Mouse (Mus musculus) liver, embryonic 14.5 days (tissue): ENCODE data around the gene Cldn6. TPM values are rescaled to one million over a fixed set of nuclear protein-coding genes. Genes with fewer than 3 reads are reported as not detected.

Experiments used
- ATAC-seq: fragments of 200-750 bp; cut with Nextera tagmentation; 2 replicates; pipeline ENCODE4 v1.8.0; 2017; ENCODE audit warnings: moderate number of reproducible peaks, mild to moderate bottlenecking, moderate library complexity; ENCODE audit not compliant: insufficient read depth
- DNase-seq, 3 experiments: peaks; one replicate each; pipeline ENCODE4 v3.0.0-alpha.2; 2012 to 2013; ENCODE audit warnings: low read depth in 3 of 3, low spot score in 3 of 3
- H3K27ac ChIP-seq: fragments of 300-500 bp; sonication (generic); 2 replicates; pipeline ENCODE4 v1.5.1; 2014; ENCODE audit warnings: moderate library complexity, mild to moderate bottlenecking, control low read depth, inconsistent platforms
- H3K27me3 ChIP-seq: fragments of 300-500 bp; sonication (generic); 2 replicates; pipeline ENCODE4 v1.6.1; 2014; ENCODE audit warnings: mild to moderate bottlenecking, low read length, moderate library complexity; ENCODE audit not compliant: control insufficient read depth, insufficient read depth
- H3K36me3 ChIP-seq: fragments of 300-500 bp; sonication (generic); replicated peaks from 2 replicates; pipeline ENCODE4 v1.6.1; 2014; ENCODE audit warnings: low read depth; ENCODE audit not compliant: control insufficient read depth, insufficient read depth
- H3K4me1 ChIP-seq, 2 experiments: fragments of 200-500 bp in 1 of 2; fragments of 300-500 bp in 1 of 2; sonication (generic) in 1 of 2; replicated peaks; 2 replicates each; pipeline ENCODE4 v1.6.1; 2012 to 2014; ENCODE audit warnings: antibody characterized with exemption in 1 of 2, inconsistent platforms in 1 of 2, low read length in 1 of 2; ENCODE audit not compliant: control insufficient read depth in 2 of 2, insufficient read depth in 2 of 2
- H3K4me2 ChIP-seq: fragments of 300-500 bp; sonication (generic); 2 replicates; pipeline ENCODE4 v1.6.1; 2014; ENCODE audit warnings: low read depth, mild to moderate bottlenecking, control low read depth, moderate library complexity
- H3K4me3 ChIP-seq, 2 experiments: fragments of 200-500 bp in 1 of 2; fragments of 300-500 bp in 1 of 2; sonication (generic) in 1 of 2; 2 replicates each; pipeline ENCODE4 v1.5.1; 2012 to 2014; ENCODE audit warnings: low read depth in 2 of 2, low read length in 2 of 2, mild to moderate bottlenecking in 2 of 2, control low read depth in 1 of 2, inconsistent platforms in 1 of 2, moderate library complexity in 1 of 2; ENCODE audit not compliant: insufficient read depth in 1 of 2
- H3K9ac ChIP-seq: fragments of 300-500 bp; sonication (generic); replicated peaks from 2 replicates; pipeline ENCODE4 v1.6.1; 2014; ENCODE audit warnings: mild to moderate bottlenecking, control low read depth, moderate library complexity
- H3K9me3 ChIP-seq: fragments of 300-500 bp; sonication (generic); 2 replicates; pipeline ENCODE4 v1.6.1; 2016; ENCODE audit warnings: low read length, mixed read lengths; ENCODE audit not compliant: control insufficient read depth
- CTCF ChIP-seq: IDR thresholded peaks from 2 replicates; pipeline ENCODE4 v1.5.1; 2016; ENCODE audit warnings: antibody characterized with exemption, low read depth, control low read depth
- EP300 ChIP-seq: IDR thresholded peaks from 2 replicates; pipeline ENCODE4 v1.6.1; 2016; ENCODE audit warnings: antibody characterized with exemption, low read depth
- WGBS: fragments of 180-500 bp; shearing (Covaris S2); extraction: QIAGEN DNeasy Blood & Tissue Kit; methylation state at CpG from one replicate; pipeline ENCODE4 v1.1.7; 2014; ENCODE audit not compliant: insufficient replicate concordance; 5-methylcytosine and 5-hydroxymethylcytosine counted together
- polyA plus RNA-seq, 2 experiments: library from polyadenylated mRNA; depleted of rRNA in 1 of 2; stranded (reverse) in 1 of 2; unstranded in 1 of 2; fragments of >200 nt; fragmentation: Nextera tagmentation in 1 of 2; extraction: Ambion mirVana in 1 of 2; gene quantifications; 2 replicates each; pipeline versions ENCODE4 v1.2.1 to v1.2.3; 2012 to 2014

The Cldn6 gene
- polyA plus RNA-seq, 2 experiments, result 0.50 to 0.64 TPM

DNA sequence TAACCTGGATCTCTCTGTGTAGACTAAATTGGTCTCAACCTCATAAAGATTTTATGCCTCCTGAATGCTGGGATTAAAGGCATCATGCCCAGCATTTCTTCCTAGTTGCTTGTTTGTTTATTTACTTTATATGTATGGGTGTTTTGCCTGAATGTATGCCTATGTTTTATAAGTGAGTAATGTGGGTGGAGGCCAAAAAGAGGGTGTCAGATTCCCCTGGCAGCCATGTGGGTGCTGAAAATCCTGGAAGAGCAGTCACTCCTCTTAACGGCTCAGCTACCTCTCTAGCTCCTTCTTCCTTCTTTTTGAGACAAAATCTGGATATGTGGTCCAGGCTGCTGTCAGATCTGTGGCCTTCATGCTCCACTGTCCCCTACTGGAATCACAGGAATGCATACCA lies 51.4 kb downstream of the Cldn6 start:
- Histone ChIP-seq H3K9ac (no peak overlapping the region), H3K4me2 (no peak overlapping the region), H3K27ac (no peak overlapping the region), H3K9me3 (no peaks in the 10 kb centered on the region), H3K4me1 (peaks cover 5 to 11% of the 10 kb centered on the region in 2 experiments), H3K4me3 (no peak overlapping the region), H3K36me3 (peaks cover 3% of the 10 kb centered on the region), H3K27me3 (no peaks in the 10 kb centered on the region)
- DNase-seq (no peak), ATAC-seq (no peak)
- TF ChIP-seq CTCF (no peak), EP300 (no peak)
- 58% methylated on average over 1 of the region's 1 CpGs for WGBS

Other genes starting within 250 kb of the Cldn6 start
- gene Vmn2r117, start 199.6 kb upstream of the Cldn6 start, polyA plus RNA-seq (2012; rRNA removed), result not detected in 2 replicates
- gene Vmn2r117, start 199.6 kb upstream of the Cldn6 start, polyA plus RNA-seq (2014; fragmentation: Nextera tagmentation; extraction: Ambion mirVana), result not detected in 2 replicates
- gene Zfp213, start 115.0 kb upstream of the Cldn6 start, polyA plus RNA-seq (2012; rRNA removed), result 3.7 and 4.1 TPM in 2 replicates
- gene Zfp213, start 115.0 kb upstream of the Cldn6 start, polyA plus RNA-seq (2014; fragmentation: Nextera tagmentation; extraction: Ambion mirVana), result 4.1 and 4.8 TPM in 2 replicates
- 1.9 and 2.0 TPM in 2 replicates for gene Zfp13, start 79.8 kb upstream of the Cldn6 start, polyA plus RNA-seq (2012; rRNA removed)
- gene Zfp13, start 79.8 kb upstream of the Cldn6 start, polyA plus RNA-seq (2014; fragmentation: Nextera tagmentation; extraction: Ambion mirVana), result 1.3 TPM in 2 replicates
- gene Zscan10, start 78.4 kb upstream of the Cldn6 start, polyA plus RNA-seq (2012; rRNA removed), result not detected in 2 replicates
- gene Zscan10, start 78.4 kb upstream of the Cldn6 start, polyA plus RNA-seq (2014; fragmentation: Nextera tagmentation; extraction: Ambion mirVana), result not detected in 2 replicates
- gene Mmp25, start 34.0 kb upstream of the Cldn6 start, polyA plus RNA-seq (2012; rRNA removed), result 0.11 and 0.12 TPM in 2 replicates
- gene Mmp25, start 34.0 kb upstream of the Cldn6 start, polyA plus RNA-seq (2014; fragmentation: Nextera tagmentation; extraction: Ambion mirVana), result 0.11 TPM in 1 of 2 replicates, not detected in the other
- gene Bicdl2, start 18.7 kb upstream of the Cldn6 start, polyA plus RNA-seq (2012; rRNA removed), result 0.02 TPM in 2 replicates
- not detected in 2 replicates for gene Bicdl2, start 18.7 kb upstream of the Cldn6 start, polyA plus RNA-seq (2014; fragmentation: Nextera tagmentation; extraction: Ambion mirVana)
- gene Hcfc1r1, start 5.7 kb upstream of the Cldn6 start, polyA plus RNA-seq (2012; rRNA removed), result 11.3 and 15.3 TPM in 2 replicates
- 21.0 and 24.5 TPM in 2 replicates for gene Hcfc1r1, start 5.7 kb upstream of the Cldn6 start, polyA plus RNA-seq (2014; fragmentation: Nextera tagmentation; extraction: Ambion mirVana)
- gene Thoc6, start 5.4 kb upstream of the Cldn6 start, polyA plus RNA-seq (2012; rRNA removed), result 14.8 and 17.2 TPM in 2 replicates
- 21.4 and 21.5 TPM in 2 replicates for gene Thoc6, start 5.4 kb upstream of the Cldn6 start, polyA plus RNA-seq (2014; fragmentation: Nextera tagmentation; extraction: Ambion mirVana)
- gene Tnfrsf12a, start 1.8 kb upstream of the Cldn6 start, polyA plus RNA-seq (2012; rRNA removed), result 1.4 and 1.7 TPM in 2 replicates
- 3.0 and 3.9 TPM in 2 replicates for gene Tnfrsf12a, start 1.8 kb upstream of the Cldn6 start, polyA plus RNA-seq (2014; fragmentation: Nextera tagmentation; extraction: Ambion mirVana)
- gene Cldn9, start 4.8 kb downstream of the Cldn6 start, polyA plus RNA-seq (2012; rRNA removed), result 0.04 TPM in 2 replicates
- gene Cldn9, start 4.8 kb downstream of the Cldn6 start, polyA plus RNA-seq (2014; fragmentation: Nextera tagmentation; extraction: Ambion mirVana), result 0.21 TPM in 1 of 2 replicates, not detected in the other
- 0.04 and 0.09 TPM in 2 replicates for gene 1520401A03Rik, start 43.5 kb downstream of the Cldn6 start, polyA plus RNA-seq (2012; rRNA removed)
- gene 1520401A03Rik, start 43.5 kb downstream of the Cldn6 start, polyA plus RNA-seq (2014; fragmentation: Nextera tagmentation; extraction: Ambion mirVana), result not detected in 2 replicates
- 29.6 and 35.0 TPM in 2 replicates for gene Pkmyt1, start 47.1 kb downstream of the Cldn6 start, polyA plus RNA-seq (2012; rRNA removed)
- 21.2 and 24.5 TPM in 2 replicates for gene Pkmyt1, start 47.1 kb downstream of the Cldn6 start, polyA plus RNA-seq (2014; fragmentation: Nextera tagmentation; extraction: Ambion mirVana)
- 3.6 and 5.7 TPM in 2 replicates for gene Paqr4, start 61.6 kb downstream of the Cldn6 start, polyA plus RNA-seq (2012; rRNA removed)
- 6.4 and 7.2 TPM in 2 replicates for gene Paqr4, start 61.6 kb downstream of the Cldn6 start, polyA plus RNA-seq (2014; fragmentation: Nextera tagmentation; extraction: Ambion mirVana)
- 0.02 and 0.03 TPM in 2 replicates for gene Kremen2, start 66.6 kb downstream of the Cldn6 start, polyA plus RNA-seq (2012; rRNA removed)
- not detected in 2 replicates for gene Kremen2, start 66.6 kb downstream of the Cldn6 start, polyA plus RNA-seq (2014; fragmentation: Nextera tagmentation; extraction: Ambion mirVana)
- 4.0 and 4.3 TPM in 2 replicates for gene Flywch1, start 92.4 kb downstream of the Cldn6 start, polyA plus RNA-seq (2012; rRNA removed)
- 6.6 and 7.4 TPM in 2 replicates for gene Flywch1, start 92.4 kb downstream of the Cldn6 start, polyA plus RNA-seq (2014; fragmentation: Nextera tagmentation; extraction: Ambion mirVana)
- gene Flywch2, start 106.8 kb downstream of the Cldn6 start, polyA plus RNA-seq (2012; rRNA removed), result 0.57 and 0.79 TPM in 2 replicates
- gene Flywch2, start 106.8 kb downstream of the Cldn6 start, polyA plus RNA-seq (2014; fragmentation: Nextera tagmentation; extraction: Ambion mirVana), result 0.85 and 1.0 TPM in 2 replicates
- 136 and 152 TPM in 2 replicates for gene Srrm2, start 111.3 kb downstream of the Cldn6 start, polyA plus RNA-seq (2012; rRNA removed)
- 107 and 120 TPM in 2 replicates for gene Srrm2, start 111.3 kb downstream of the Cldn6 start, polyA plus RNA-seq (2014; fragmentation: Nextera tagmentation; extraction: Ambion mirVana)
- gene Elob, start 149.9 kb downstream of the Cldn6 start, polyA plus RNA-seq (2012; rRNA removed), result 277 and 284 TPM in 2 replicates
- 519 and 544 TPM in 2 replicates for gene Elob, start 149.9 kb downstream of the Cldn6 start, polyA plus RNA-seq (2014; fragmentation: Nextera tagmentation; extraction: Ambion mirVana)
- gene Prss33, start 156.8 kb downstream of the Cldn6 start, polyA plus RNA-seq (2012; rRNA removed), result 0.04 TPM in 1 of 2 replicates, not detected in the other
- not detected in 2 replicates for gene Prss33, start 156.8 kb downstream of the Cldn6 start, polyA plus RNA-seq (2014; fragmentation: Nextera tagmentation; extraction: Ambion mirVana)
- gene Prss32, start 164.6 kb downstream of the Cldn6 start, polyA plus RNA-seq (2012; rRNA removed), result 0.06 TPM in 1 of 2 replicates, not detected in the other
- not detected in 2 replicates for gene Prss32, start 164.6 kb downstream of the Cldn6 start, polyA plus RNA-seq (2014; fragmentation: Nextera tagmentation; extraction: Ambion mirVana)
- 0.09 and 0.18 TPM in 2 replicates for gene Prss41, start 164.9 kb downstream of the Cldn6 start, polyA plus RNA-seq (2012; rRNA removed)
- gene Prss41, start 164.9 kb downstream of the Cldn6 start, polyA plus RNA-seq (2014; fragmentation: Nextera tagmentation; extraction: Ambion mirVana), result 0.06 TPM in 1 of 2 replicates, not detected in the other
- not detected in 2 replicates for gene Prss21, start 188.8 kb downstream of the Cldn6 start, polyA plus RNA-seq (2012; rRNA removed)
- not detected in 2 replicates for gene Prss21, start 188.8 kb downstream of the Cldn6 start, polyA plus RNA-seq (2014; fragmentation: Nextera tagmentation; extraction: Ambion mirVana)
- gene Dcpp1, start 201.6 kb downstream of the Cldn6 start, polyA plus RNA-seq (2012; rRNA removed), result not detected in 2 replicates
- gene Dcpp1, start 201.6 kb downstream of the Cldn6 start, polyA plus RNA-seq (2014; fragmentation: Nextera tagmentation; extraction: Ambion mirVana), result not detected in 2 replicates
- gene Dcpp2, start 201.6 kb downstream of the Cldn6 start, polyA plus RNA-seq (2012; rRNA removed), result not detected in 2 replicates
- not detected in 2 replicates for gene Dcpp2, start 201.6 kb downstream of the Cldn6 start, polyA plus RNA-seq (2014; fragmentation: Nextera tagmentation; extraction: Ambion mirVana)
- gene Dcpp3, start 238.2 kb downstream of the Cldn6 start, polyA plus RNA-seq (2012; rRNA removed), result not detected in 2 replicates
- gene Dcpp3, start 238.2 kb downstream of the Cldn6 start, polyA plus RNA-seq (2014; fragmentation: Nextera tagmentation; extraction: Ambion mirVana), result not detected in 2 replicates